Mouse (Mus musculus): ENCODE data around the gene Wfdc2.

Wfdc2 gene

GRCm38 (mm10) chr2:164562391-164563188, at the start of gene Wfdc2:
Wfdc2 (plus strand) TSS chr2:164562413.
- DNase-seq = peak; percentile 73

DNA sequence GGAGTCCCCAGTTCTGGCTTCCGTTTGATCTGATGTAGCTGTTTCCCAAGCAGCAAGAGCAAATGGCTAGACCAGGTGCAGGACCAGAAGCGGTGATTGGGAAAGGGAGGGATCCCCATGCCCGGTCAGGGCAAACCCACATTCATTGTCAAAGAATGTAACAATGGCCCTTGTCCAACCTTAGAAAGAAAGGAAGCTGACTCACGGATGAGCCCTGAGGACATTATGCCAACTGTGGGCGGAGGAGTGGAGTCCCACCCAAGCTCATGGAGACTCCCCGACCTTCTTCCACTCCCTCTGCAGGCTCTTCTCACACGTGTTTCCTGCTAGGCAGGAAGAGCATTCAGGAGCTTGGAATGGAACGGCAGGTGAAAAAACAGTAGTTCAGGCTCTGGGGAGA, 48.8 kb upstream of the Wfdc2 start:
- no peak for DNase-seq

DNA sequence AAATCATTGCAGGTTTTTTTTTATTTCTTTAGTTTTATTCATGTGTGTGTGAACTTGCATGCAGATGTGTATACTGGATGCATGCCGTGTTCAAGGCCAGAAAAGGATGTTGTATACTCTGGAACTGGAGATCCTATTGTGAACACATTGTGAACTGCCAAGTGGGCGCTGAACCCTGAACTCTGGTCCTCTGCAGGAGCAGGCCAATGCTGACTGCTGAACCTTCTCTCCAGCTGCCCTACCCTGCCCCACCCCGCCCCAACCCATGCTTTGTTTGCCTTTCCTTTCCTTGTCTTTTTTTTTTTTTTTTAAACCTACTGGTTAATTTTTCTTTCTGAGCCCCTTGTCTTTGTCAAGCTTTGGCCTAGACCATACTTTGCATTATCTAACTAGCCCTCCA, 47.3 kb upstream of the Wfdc2 start:
- DNase-seq = no peak

- DNase-seq = no peak
Measured at GRCm38 (mm10) chr2:164515897-164516296, 46.3 kb upstream of the Wfdc2 start.

GRCm38 (mm10) chr2:164516592-164516991, 45.6 kb upstream of the Wfdc2 start:
- DNase-seq = no peak

- DNase-seq = peak; percentile 72
Measured at GRCm38 (mm10) chr2:164517485-164518221, 44.6 kb upstream of the Wfdc2 start.

DNA sequence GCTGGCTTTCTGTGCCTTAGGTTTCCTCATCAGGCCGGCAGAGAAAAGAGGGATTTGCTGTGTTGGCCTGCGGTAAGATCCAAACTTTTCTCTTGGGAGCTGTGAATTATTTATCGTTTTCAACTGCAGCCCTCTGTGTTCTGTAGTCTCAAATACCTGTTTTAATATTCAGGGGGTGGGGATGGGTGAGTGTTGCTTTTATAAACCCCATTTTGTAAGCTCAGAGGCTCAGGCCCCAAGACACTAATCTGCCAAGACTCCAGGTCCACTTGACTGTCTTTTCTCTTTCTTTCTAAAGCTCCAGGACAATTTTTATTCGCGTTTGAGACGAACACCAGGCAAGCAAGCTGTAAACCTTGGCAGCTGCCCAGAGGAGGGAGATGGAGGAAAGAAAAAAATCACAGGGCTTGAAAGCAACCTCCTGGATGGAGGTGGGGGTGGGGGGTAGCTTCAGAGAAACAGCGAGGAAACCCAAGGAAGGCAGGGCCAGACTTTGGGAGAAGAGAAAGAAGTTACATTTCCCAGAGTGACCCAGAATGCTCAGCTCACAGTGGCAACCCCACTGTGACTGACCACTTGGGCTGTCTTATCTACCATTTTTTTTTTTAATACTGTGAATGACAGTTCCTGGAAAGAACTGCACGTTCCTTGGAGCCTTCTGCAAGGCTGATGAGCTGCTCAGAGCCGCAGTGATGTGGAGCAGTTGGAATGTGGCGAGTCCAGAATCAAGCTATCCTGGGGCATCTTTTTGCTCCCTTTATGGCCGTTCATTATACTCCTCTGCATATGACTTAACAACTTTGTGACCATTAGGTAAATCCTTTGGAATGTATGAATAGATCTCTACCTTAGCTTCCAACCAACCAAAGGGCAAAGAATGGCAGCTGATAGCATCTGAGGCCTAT, 43.7 kb upstream of the Wfdc2 start:
- no peak for DNase-seq

DNA sequence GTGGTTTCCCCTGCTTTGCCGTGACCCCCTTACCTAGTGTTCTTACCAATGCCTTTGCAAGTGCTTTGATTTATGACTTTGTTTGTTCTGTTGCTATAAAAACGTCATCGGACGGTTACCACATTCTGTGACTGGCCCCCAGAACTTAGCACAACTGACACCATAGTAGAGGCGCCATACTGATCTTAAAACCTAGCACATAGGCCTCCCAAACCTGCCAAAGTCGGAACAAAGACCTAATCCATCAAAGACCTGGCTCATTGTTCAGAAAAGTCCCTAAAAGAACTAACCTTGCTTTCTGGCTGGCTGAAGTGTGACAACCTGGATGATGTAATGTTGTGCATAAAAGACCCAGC, 43.1 kb upstream of the Wfdc2 start:
- no peak for DNase-seq

DNA sequence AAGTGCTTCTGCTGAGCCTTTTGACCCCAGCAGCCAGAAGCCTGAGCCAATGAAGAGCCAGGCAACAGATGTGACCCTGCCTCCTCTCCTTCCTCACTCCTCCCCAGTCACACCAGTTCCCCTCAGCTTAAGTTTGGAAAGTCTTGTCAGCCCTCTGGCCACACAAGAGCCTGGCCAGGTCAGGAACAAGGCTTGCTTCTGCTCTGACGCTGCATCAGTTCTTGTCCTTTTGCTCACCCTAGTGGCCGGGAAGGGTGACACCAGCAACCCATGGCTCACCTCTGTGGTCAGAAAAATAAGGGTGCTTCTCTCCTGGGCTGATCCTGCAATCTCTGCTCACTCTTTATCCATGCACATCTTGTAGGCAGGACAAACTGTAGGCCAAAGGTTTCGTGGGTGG, 41.4 kb upstream of the Wfdc2 start:
- peak; percentile 72 for DNase-seq

GRCm38 (mm10) chr2:164521841-164522240, 40.4 kb upstream of the Wfdc2 start:
- DNase-seq = no peak

DNA sequence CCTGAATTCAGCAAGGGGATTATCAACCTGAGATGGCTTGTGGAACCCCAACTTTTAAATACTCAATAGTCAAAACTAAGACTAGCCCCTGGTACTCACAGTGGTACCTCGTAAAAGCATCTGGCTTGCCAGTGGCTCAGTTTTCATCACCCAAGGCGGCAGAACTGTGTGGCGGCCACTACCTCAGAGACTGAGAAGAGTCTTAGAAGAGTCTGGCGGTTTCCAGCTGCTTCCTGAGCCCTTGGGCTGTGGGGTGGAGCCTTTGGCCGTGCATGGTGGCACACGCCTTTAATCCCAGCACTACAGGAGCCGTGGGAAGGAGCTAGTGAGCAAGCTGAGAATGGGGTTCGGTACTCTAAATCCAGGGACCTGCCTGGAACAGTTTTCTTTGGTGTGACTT, 39.9 kb upstream of the Wfdc2 start:
- no peak for DNase-seq

DNA sequence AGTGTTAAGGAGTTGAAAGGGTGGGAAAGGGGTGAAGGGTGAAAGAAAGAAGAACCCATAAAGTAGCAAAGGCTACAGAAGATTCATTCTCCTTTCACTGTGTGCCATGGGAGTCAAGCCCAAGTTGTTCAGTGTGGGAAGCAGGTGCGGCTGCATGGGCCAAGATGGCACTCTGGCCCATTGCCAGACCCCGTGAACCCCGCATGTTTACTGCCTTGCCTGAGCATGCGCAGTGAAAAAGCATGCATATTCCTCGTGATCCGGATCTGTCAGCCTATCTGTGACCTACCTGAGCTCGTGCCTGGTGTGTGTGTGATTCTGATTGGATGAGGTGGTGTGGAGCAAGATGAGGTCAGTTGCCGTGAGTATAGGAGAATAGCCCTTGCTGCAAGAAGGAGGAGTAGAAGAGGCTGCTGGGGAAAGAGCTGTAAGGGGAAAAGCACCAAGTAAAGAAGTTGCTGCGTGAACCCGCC, 38.9 kb upstream of the Wfdc2 start:
- DNase-seq = no peak

DNA sequence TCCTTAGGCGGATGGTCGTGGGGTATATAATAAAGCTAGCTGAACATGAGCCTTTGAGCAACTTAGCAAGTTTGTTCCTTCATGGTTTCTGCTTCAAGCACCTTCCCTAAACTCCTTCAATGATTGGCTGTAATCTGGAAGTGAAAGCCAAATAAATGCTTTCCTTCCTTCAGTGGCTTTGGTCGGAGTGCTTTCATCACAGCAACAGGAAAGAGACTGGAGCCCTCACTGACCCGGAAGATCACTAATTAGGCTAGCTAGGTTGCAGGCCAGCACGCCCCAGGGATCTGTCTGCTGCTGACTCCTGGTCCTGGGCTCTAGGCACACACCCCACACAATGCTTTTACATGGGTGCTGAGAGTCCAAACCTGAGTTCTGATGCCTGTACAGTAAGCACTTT, 33.7 kb upstream of the Wfdc2 start:
- no peak for DNase-seq

- peak; percentile 81 for DNase-seq
Measured at GRCm38 (mm10) chr2:164531169-164531568, 31.0 kb upstream of the Wfdc2 start.

DNA sequence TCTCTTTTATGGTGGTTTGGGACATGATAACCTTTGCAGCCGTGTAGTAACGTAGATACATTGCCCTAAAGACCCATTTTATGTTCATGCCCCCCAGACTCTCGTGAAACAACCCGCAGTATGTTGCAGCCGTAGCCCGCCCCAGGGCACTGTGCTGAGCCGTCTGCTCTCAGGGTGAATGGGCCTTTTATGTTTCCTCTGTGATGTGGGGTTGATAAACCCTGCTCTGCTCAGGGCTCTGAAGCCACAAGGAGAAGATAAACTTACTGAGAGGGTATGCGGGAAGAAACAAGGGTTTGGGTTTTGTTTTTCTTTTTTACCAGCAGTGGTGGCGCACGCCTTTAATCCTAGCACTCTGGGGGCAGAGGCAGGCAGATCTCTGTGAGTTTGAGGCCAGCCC, 27.9 kb upstream of the Wfdc2 start:
- DNase-seq = no peak

DNA sequence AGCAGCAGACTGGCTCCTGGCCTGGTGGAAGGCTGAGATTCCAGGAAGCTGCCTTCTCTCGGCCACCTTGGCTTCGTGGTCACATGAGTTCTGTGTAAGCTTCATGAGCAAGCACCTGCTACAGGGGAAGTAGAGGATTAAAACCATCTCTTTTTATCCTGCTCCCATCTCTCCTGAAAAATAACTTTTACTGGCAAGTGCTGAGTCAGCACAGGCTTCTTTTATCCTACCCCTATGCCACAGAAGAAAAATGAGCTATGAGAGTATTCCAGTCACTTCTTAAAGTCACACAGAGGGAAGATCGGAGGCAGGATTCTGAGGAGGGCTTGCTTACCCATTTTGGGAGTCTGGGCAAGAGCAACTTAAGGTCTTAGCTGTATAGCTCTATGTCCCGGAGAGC, 25.2 kb upstream of the Wfdc2 start:
- DNase-seq = no peak

DNA sequence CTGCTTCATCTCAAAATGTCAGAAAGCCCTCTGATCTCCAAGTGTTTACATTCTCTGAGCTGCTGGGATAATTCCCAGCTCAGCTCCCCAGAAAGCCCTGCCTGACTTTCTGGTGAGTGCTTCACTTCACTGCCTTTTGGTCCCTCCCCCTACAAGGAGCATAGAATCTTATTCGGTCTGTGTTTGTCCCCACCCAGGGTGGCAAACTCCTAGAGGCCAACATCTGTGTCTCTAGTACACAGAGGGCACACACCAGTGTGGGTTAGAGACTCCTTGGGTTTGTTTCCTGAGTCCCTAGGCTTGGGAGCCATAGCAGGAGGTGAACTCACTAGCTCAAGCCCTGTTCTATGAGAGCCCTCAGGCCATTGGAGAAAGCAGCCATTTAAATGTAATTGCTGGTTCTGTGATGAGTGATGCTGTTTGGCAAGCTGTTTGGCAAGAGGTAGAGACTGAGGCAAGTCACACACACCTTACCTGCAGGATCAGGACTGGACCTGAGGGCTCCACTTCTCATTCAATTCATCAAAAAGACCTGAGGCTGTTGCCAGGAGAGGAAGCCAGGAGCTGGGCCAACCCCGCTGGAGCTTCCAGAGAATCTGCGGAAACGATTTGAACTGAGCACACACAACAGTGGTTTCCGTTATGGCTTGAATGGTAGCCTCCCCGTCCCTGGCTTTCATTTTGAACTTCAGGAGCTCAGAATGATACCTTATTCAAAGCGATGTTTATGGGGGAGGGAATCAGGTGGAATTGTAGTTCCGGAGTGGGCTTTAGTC, 21.4 kb upstream of the Wfdc2 start:
- DNase-seq = peak; percentile 14

- DNase-seq = no peak
Measured at GRCm38 (mm10) chr2:164542132-164542531, 20.1 kb upstream of the Wfdc2 start.

GRCm38 (mm10) chr2:164542598-164542997, 19.6 kb upstream of the Wfdc2 start:
- peak; percentile 35 for DNase-seq

DNA sequence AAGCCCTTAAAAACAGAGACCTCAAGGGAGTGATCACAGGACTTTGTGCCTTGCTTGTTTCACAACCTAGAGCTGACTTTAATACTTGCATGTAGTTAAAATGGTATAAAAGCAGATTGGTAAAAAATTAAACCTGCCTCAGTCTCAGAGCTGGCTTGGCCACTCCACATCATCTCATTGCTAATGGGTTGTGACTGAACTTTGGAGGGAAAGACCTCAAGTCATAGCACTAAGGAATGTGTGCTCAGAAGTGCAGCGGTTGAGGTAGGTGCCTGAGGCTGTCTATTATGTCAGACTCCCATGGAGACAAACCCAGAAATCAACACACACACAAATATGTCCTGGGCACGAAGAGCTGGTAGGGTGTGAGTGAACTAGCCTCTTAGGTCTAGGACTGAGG, 18.5 kb upstream of the Wfdc2 start:
- peak; percentile 54 for DNase-seq

DNA sequence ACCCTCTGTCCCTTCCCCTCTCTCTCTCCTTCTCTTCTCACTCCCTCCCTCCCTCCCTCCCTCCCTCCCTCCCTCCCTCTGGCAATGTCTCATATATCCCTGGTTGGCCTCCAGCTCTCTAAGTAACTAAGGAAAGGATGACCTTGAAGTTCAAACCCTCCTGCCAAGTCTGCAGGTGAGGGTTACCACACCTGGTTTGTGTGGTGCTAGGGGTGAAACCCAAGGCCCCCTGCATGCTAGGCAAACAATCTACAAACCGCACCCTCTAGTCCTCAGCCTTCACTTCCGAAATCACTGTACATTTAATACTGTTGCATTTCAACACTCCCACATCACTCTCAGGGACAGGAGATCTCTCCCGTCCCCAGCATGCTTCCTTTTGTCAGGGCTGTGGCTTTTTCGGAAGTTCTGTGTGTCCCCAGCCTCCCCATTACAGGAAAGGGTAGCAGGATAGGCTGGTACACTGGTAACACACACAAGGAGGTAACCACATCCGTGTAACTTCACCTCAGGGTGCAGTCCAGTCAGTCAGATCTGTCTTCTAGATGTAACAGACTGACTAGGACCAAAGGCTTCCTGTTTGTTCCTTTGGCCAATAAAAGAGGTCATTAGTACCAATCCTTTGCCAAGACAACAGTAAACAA, 17.6 kb upstream of the Wfdc2 start:
- DNase-seq = peak; percentile 28

DNA sequence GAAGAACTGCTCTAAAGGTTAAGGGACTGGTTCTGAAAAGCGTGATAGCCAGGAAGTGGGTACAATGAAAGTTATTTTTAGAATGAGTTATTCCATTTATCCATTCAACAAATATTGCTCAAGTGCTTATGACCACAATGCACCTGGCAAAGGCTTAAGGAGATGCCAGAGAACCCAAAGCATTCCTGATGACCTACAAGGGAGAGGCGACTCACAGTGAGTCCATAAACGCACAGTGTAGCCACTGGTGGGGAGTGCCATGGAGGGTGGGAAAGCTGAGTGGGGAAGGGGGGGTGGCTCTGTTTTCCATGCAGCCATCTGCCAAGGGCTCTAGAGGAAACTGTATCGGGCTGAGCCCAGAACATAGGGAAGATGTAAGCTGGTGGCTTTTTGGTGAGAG, 12.9 kb upstream of the Wfdc2 start:
- DNase-seq = no peak
